Mouse (Mus musculus) lung, postnatal 0 days (tissue): ENCODE data around the gene Gm43518. TPM values are rescaled to one million over a fixed set of nuclear protein-coding genes. Genes with fewer than 3 reads are reported as not detected.

Experiments
- ATAC-seq: fragments of 200-750 bp; cut with Nextera tagmentation; 2 replicates; pipeline ENCODE4 v1.8.0; 2017; ENCODE audit warnings: moderate library complexity
- DNase-seq: peaks from one replicate; pipeline ENCODE4 v3.0.0-alpha.2; 2016; ENCODE audit warnings: low spot score
- H3K27ac ChIP-seq: fragments of 300-500 bp; sonication (generic); 2 replicates; pipeline ENCODE4 v1.5.1; 2014; ENCODE audit warnings: antibody characterized with exemption, mild to moderate bottlenecking, low read length, mixed read lengths
- H3K27me3 ChIP-seq: fragments of 300-500 bp; sonication (generic); replicated peaks from 2 replicates; pipeline ENCODE4 v1.6.1; 2014; ENCODE audit warnings: low read length, mixed read lengths; ENCODE audit not compliant: insufficient read depth
- H3K36me3 ChIP-seq: fragments of 300-500 bp; sonication (generic); 2 replicates; pipeline ENCODE4 v1.6.1; 2014; ENCODE audit warnings: low read length, mixed read lengths; ENCODE audit not compliant: insufficient read depth
- H3K4me1 ChIP-seq: fragments of 300-500 bp; sonication (generic); 2 replicates; pipeline ENCODE4 v1.6.1; 2014; ENCODE audit warnings: antibody characterized with exemption, low read depth, low read length, mixed read lengths; ENCODE audit not compliant: insufficient read depth
- H3K4me2 ChIP-seq: fragments of 300-500 bp; sonication (generic); replicated peaks from 2 replicates; pipeline ENCODE4 v1.6.1; 2014; ENCODE audit warnings: low read depth, mild to moderate bottlenecking, low read length, moderate library complexity, mixed read lengths
- H3K4me3 ChIP-seq: fragments of 300-500 bp; sonication (generic); 2 replicates; pipeline ENCODE4 v1.5.1; 2014; ENCODE audit warnings: low read depth, low read length
- H3K9ac ChIP-seq: fragments of 300-500 bp; sonication (generic); replicated peaks from 2 replicates; pipeline ENCODE4 v1.6.1; 2014; ENCODE audit warnings: low read depth, mild to moderate bottlenecking
- H3K9me3 ChIP-seq: fragments of 300-500 bp; sonication (generic); 2 replicates; pipeline ENCODE4 v1.6.1; 2016; ENCODE audit warnings: low read length, mixed read lengths
- CTCF ChIP-seq: IDR thresholded peaks from 2 replicates; pipeline ENCODE4 v1.5.1; 2016; ENCODE audit warnings: antibody characterized with exemption, mild to moderate bottlenecking
- EP300 ChIP-seq: IDR thresholded peaks from 2 replicates; pipeline ENCODE4 v1.6.1; 2016; ENCODE audit warnings: antibody characterized with exemption, mild to moderate bottlenecking, control low read depth
- WGBS: fragments of 180-500 bp; shearing (Covaris S2); extraction: QIAGEN DNeasy Blood & Tissue Kit; methylation state at CpG from one replicate; pipeline ENCODE4 v1.1.7; 2014; 5-methylcytosine and 5-hydroxymethylcytosine counted together
- polyA plus RNA-seq: library from polyadenylated mRNA; unstranded; fragments of >200 nt; fragmentation: Nextera tagmentation; extraction: Ambion mirVana; gene quantifications from 2 replicates; pipeline ENCODE4 v1.2.1, GENCODE M21; 2015

Gm43518 gene
- polyA plus RNA-seq, 1 experiment from 2014 or later, result 1.2 TPM

DNA sequence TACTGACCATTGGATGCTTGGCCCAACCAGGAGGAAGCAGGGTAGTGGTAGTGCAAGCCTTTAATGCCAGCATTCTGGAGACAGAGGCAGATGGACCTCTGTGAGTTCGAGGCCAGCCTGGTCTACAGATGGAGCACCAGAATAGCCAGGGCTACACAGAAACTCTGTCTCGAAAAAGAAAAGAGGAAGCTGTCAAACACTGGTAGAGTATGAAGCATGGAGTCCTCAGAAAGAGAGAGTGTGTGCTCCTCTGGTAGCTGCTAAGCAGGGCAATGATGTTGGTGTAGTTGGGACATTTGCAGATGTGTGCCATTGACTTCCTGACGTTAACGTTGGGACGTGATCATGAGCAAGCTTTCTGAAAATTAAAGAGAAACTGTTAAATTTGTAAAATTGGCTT lies 11.3 kb downstream of the Gm43518 start:
- WGBS, result 77% methylated on average over 5 of the region's 5 CpGs
- ATAC-seq (no peak), DNase-seq (no peak)
- Histone ChIP-seq H3K9me3 (no peaks in the 10 kb centered on the region), H3K4me1 (no peaks in the 10 kb centered on the region), H3K36me3 (no peaks in the 10 kb centered on the region), H3K4me2 (no peak overlapping the region), H3K27ac (no peak overlapping the region), H3K4me3 (no peak overlapping the region), H3K9ac (no peak overlapping the region), H3K27me3 (no peaks in the 10 kb centered on the region)
- TF ChIP-seq CTCF, result no peak
- TF ChIP-seq EP300, result no peak

DNA sequence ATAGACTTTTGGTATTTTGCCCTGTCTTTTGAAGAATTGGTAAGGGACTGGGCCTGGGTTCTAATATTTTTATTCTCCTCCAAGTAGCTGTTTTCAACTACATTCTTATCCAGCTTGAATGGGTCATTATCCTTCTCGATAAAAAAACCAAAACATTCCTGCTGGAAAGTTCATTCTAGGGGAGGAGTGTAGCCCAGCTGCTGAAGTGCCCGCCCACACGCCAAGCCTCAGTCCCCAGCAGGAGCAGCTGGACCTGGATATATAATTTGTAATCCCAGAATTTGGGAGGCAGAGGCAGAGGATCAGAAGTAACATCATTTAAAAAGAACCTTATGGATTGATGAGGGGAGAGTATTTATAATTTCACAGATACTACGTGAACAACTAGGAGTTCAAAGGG lies 19.3 kb downstream of the Gm43518 start:
- no peaks in the 10 kb centered on the region for H3K4me1 ChIP-seq
- H3K4me2 ChIP-seq, result no peak overlapping the region
- H3K36me3 ChIP-seq, result no peaks in the 10 kb centered on the region
- DNase-seq, result no peak
- H3K4me3 ChIP-seq, result no peak overlapping the region
- no peaks in the 10 kb centered on the region for H3K9me3 ChIP-seq
- no peaks in the 10 kb centered on the region for H3K27me3 ChIP-seq
- no peak overlapping the region for H3K9ac ChIP-seq
- H3K27ac ChIP-seq, result no peak overlapping the region
- no peak for TF ChIP-seq CTCF
- TF ChIP-seq EP300, result no peak
- ATAC-seq, result no peak
- WGBS, result 58% methylated on average over 4 of the region's 4 CpGs

GRCm38 (mm10) chr5:123947041-123947761 lies 20.0 kb downstream of the Gm43518 start:
- DNase-seq (peak; percentile 76), ATAC-seq (peak; percentile 28; the same call in 1 of the 2 replicates)
- 47% methylated on average over 7 of the region's 7 CpGs for WGBS
- no peak overlapping the region for H3K4me2 ChIP-seq
- H3K4me3 ChIP-seq, result no peak overlapping the region
- no peak overlapping the region for H3K9ac ChIP-seq
- no peak overlapping the region for H3K27ac ChIP-seq
- H3K27me3 ChIP-seq, result no peaks in the 10 kb centered on the region
- TF ChIP-seq EP300 (no peak), CTCF (peak; percentile 82)
- H3K36me3 ChIP-seq, result no peaks in the 10 kb centered on the region
- no peaks in the 10 kb centered on the region for H3K4me1 ChIP-seq
- H3K9me3 ChIP-seq, result no peaks in the 10 kb centered on the region

DNA sequence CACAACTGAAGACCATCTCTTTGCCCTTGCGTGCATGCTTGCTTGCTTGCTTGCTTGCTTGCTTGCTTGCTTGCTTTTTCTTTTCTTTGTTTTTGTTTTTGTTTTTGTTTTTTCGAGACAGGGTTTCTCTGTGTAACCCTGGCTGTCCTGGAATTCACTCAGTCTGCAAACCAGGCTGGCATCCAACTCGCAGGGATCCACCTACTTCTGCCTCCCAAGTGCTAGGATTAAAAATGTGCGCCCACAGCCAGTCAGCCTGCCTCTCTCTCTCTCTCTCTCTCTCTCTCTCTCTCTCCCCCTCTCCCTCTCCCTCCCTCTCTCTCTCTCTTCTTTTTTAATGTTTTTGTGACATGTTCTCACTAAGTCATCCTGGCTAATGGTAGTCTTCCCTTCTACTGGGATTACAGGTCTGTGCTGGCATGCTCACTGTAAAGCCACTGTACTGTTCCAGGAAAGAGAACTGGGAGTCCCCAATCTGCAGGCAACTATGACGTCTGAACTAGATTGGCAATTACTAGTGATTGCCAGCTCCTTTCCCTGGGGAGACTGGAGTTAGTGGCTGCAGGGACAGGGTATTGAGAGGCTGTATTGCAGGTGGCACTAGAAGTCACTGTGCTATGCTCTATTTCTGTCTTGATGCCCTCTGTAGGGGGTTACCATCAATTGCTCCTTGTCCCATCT lies 25.3 kb downstream of the Gm43518 start:
- WGBS, result 60% methylated on average over 5 of the region's 5 CpGs
- Histone ChIP-seq H3K9me3 (no peaks in the 10 kb centered on the region), H3K4me2 (no peak overlapping the region), H3K27me3 (no peaks in the 10 kb centered on the region), H3K9ac (no peak overlapping the region), H3K4me1 (no peaks in the 10 kb centered on the region), H3K36me3 (no peaks in the 10 kb centered on the region), H3K27ac (no peak overlapping the region), H3K4me3 (no peak overlapping the region)
- TF ChIP-seq EP300, result no peak
- ATAC-seq (no peak), DNase-seq (no peak)

DNA sequence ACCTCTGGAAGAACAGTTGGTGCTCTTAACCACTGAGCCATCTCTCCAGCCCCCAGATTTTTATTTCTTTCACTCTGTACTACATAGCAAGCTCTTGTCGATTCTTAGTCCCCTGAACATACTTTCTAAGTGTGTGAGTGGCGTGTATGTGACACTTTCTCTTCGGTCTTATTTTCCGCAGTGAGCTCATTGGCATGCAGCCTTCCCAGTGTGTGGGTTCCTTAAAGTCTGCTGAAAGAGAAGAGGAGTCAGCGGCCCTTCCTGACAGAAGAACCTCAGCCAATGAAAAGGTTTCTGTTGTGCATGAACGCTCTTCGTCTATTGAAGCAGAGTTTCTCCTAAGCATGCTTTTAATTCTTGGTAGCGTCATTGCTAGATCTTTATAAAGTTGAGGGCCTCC lies 30.0 kb downstream of the Gm43518 start:
- no peak for DNase-seq
- Histone ChIP-seq H3K4me1 (no peaks in the 10 kb centered on the region), H3K27ac (no peak overlapping the region), H3K4me2 (no peak overlapping the region), H3K36me3 (no peaks in the 10 kb centered on the region), H3K9ac (no peak overlapping the region), H3K27me3 (no peaks in the 10 kb centered on the region), H3K9me3 (no peaks in the 10 kb centered on the region), H3K4me3 (no peak overlapping the region)
- TF ChIP-seq CTCF (no peak), EP300 (no peak)
- no peak for ATAC-seq
- 94% methylated on average over 8 of the region's 8 CpGs for whole genome bisulfite sequencing

GRCm38 (mm10) chr5:123959018-123959417 lies 31.8 kb downstream of the Gm43518 start:
- Histone ChIP-seq H3K4me3 (no peak overlapping the region), H3K9me3 (no peaks in the 10 kb centered on the region), H3K4me2 (no peak overlapping the region), H3K27me3 (no peaks in the 10 kb centered on the region), H3K9ac (no peak overlapping the region), H3K27ac (no peak overlapping the region), H3K36me3 (no peaks in the 10 kb centered on the region), H3K4me1 (no peaks in the 10 kb centered on the region)
- no peak for DNase-seq
- no peak for ATAC-seq
- no peak for TF ChIP-seq EP300
- no peak for TF ChIP-seq CTCF
- WGBS, result 67% methylated on average over 3 of the region's 3 CpGs
